Mouse (Mus musculus): ENCODE measurements at regions not wholly inside any gene's neighbourhood (a gene's known extent, or its start where the extent isn't known, plus 50 kb on each side); places are given as distances from the start of the nearest gene placed in this dataset.
A peak's percentile ranks its signal among the peaks of the same experiment; 100 is the strongest.

DNA sequence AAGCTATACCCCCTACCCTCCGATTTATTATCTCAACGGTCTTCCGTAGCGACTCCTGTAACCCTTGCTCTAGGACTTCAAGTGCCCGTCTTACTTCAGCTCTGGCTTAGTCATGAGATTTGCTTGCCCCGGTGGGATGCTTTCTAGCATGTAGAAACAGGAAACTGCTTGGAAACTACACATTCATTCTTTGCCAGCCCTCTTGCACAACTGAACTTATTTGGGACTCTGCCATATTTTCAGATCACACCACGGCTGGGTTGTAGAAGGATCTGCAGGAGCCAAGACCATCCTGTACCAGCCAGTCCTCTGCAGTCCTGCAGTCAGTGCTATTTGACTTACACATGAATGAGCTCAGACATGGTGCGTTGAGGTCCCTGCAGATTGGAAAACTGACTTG, 110.9 kb upstream of the Habp2 start:
- H3K9me3 ChIP-seq (replicated peaks; ENCODE audit: control insufficient read depth, low read length, poor library complexity, severe bottlenecking): no peaks in the 10 kb centered on the region
- H3K4me1 ChIP-seq (ENCODE audit: control insufficient read depth, insufficient read depth, low read length): no peaks in the 10 kb centered on the region
- H3K4me2 ChIP-seq (ENCODE audit: low read length): no peak overlapping the region

GRCm38 (mm10) chr19:56177231-56177745, 109.6 kb upstream of the Habp2 start:
- no peak for ATAC-seq
- Histone ChIP-seq H3K27me3 (ENCODE audit: control insufficient read depth, insufficient read depth, low read depth, low read length) (no peaks in the 10 kb centered on the region), H3K4me1 (ENCODE audit: control insufficient read depth, insufficient read depth, low read length) (no peaks in the 10 kb centered on the region), H3K4me3 (ENCODE audit: low read depth, low read length) (no peak overlapping the region), H3K9ac (ENCODE audit: low read depth, low read length) (no peak overlapping the region), H3K4me2 (ENCODE audit: low read length) (no peak overlapping the region), H3K9me3 (replicated peaks; ENCODE audit: control insufficient read depth, low read length, poor library complexity, severe bottlenecking) (no peaks in the 10 kb centered on the region), H3K36me3 (ENCODE audit: control insufficient read depth, insufficient read depth, low read length) (no peaks in the 10 kb centered on the region), H3K27ac (ENCODE audit: low read length) (no peak overlapping the region)
- WGBS: 64% methylated on average over 12 of the region's 12 CpGs

More for the DNA sequence above, 110.9 kb upstream of the Habp2 start:
- no peak overlapping the region for H3K4me3 ChIP-seq (ENCODE audit: low read depth, low read length)
- no peaks in the 10 kb centered on the region for H3K36me3 ChIP-seq (ENCODE audit: control insufficient read depth, insufficient read depth, low read length)
- 92% methylated on average over 8 of the region's 8 CpGs for WGBS
- no peak for ATAC-seq
- H3K27me3 ChIP-seq (ENCODE audit: control insufficient read depth, insufficient read depth, low read depth, low read length): no peaks in the 10 kb centered on the region
- no peak overlapping the region for H3K9ac ChIP-seq (ENCODE audit: low read depth, low read length)
- no peak overlapping the region for H3K27ac ChIP-seq (ENCODE audit: low read length)

DNA sequence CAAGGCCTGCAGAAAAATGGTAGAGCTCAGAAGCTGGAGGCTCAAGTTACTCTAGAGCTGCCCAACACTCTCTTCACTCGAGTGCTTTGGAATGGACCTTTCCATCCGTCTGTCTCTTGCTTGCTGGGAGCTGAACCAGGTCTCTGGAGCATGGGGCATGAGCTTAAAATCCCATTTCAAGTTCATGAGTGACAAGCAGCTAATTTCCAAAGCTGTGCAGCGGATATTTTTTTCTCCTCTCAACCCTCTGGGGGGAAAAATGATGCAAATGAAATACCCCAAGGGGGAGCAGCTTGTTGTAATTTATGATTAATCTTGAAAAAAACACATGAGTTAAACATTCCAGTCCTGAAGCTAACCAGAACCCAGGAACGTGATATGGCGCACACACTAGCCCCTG, 101.2 kb upstream of the Habp2 start:
- Histone ChIP-seq H3K27me3 (ENCODE audit: control insufficient read depth, insufficient read depth, low read depth, low read length) (no peaks in the 10 kb centered on the region), H3K9ac (ENCODE audit: low read depth, low read length) (no peak overlapping the region), H3K27ac (ENCODE audit: low read length) (no peak overlapping the region), H3K4me1 (ENCODE audit: control insufficient read depth, insufficient read depth, low read length) (0 out of 2 replicates have a peak, but pooled peaks cover 4% of the 10 kb centered on the region), H3K4me3 (ENCODE audit: low read depth, low read length) (no peak overlapping the region), H3K4me2 (ENCODE audit: low read length) (no peak overlapping the region), H3K9me3 (replicated peaks; ENCODE audit: control insufficient read depth, low read length, poor library complexity, severe bottlenecking) (no peaks in the 10 kb centered on the region), H3K36me3 (ENCODE audit: control insufficient read depth, insufficient read depth, low read length) (no peaks in the 10 kb centered on the region)
- no peak for ATAC-seq
- 70% methylated on average over 5 of the region's 5 CpGs for WGBS

- 0 out of 2 replicates have a peak, but pooled peaks cover 4% of the 10 kb centered on the region for H3K4me1 ChIP-seq (ENCODE audit: control insufficient read depth, insufficient read depth, low read length)
- no peaks in the 10 kb centered on the region for H3K36me3 ChIP-seq (ENCODE audit: control insufficient read depth, insufficient read depth, low read length)
- no peak for ATAC-seq
- no peak overlapping the region for H3K9ac ChIP-seq (ENCODE audit: low read depth, low read length)
- no peak overlapping the region for H3K27ac ChIP-seq (ENCODE audit: low read length)
- no peak overlapping the region for H3K4me3 ChIP-seq (ENCODE audit: low read depth, low read length)
- no peaks in the 10 kb centered on the region for H3K27me3 ChIP-seq (ENCODE audit: control insufficient read depth, insufficient read depth, low read depth, low read length)
- WGBS: 100% methylated on average over 1 of the region's 1 CpGs
- no peaks in the 10 kb centered on the region for H3K9me3 ChIP-seq (replicated peaks; ENCODE audit: control insufficient read depth, low read length, poor library complexity, severe bottlenecking)
- H3K4me2 ChIP-seq (ENCODE audit: low read length): no peak overlapping the region
Observed at GRCm38 (mm10) chr19:56189185-56189584, 97.8 kb upstream of the Habp2 start.

DNA sequence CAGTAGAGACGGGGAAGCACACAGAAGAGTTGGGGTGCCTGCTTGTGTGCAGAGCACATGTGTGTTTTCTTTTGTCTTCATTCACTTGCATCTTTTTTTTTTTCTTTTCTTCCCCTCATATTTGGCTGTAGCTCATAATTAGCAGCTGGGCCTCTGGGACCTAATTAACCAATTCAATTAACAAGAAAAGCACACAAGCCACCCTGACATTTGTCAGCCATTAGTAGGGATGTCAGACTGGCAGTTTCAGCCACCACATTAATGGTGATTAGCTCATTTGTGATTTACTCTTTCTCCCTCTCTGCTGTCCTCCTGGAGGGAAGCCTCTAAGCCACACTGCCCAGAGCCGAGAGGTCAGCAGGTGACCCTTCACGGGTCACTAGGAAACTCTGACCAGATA, 96.7 kb upstream of the Habp2 start:
- no peak overlapping the region for H3K9ac ChIP-seq (ENCODE audit: low read depth, low read length)
- H3K4me2 ChIP-seq (ENCODE audit: low read length): no peak overlapping the region
- H3K27ac ChIP-seq (ENCODE audit: low read length): peak overlapping the region; percentile 29; the same call in 1 of the 2 replicates
- H3K9me3 ChIP-seq (replicated peaks; ENCODE audit: control insufficient read depth, low read length, poor library complexity, severe bottlenecking): no peaks in the 10 kb centered on the region
- H3K4me1 ChIP-seq (ENCODE audit: control insufficient read depth, insufficient read depth, low read length): 0 out of 2 replicates have a peak, but pooled peaks cover 4% of the 10 kb centered on the region
- no peaks in the 10 kb centered on the region for H3K27me3 ChIP-seq (ENCODE audit: control insufficient read depth, insufficient read depth, low read depth, low read length)
- no peak for ATAC-seq
- 22% methylated on average over 3 of the region's 3 CpGs for WGBS
- no peak overlapping the region for H3K4me3 ChIP-seq (ENCODE audit: low read depth, low read length)
- H3K36me3 ChIP-seq (ENCODE audit: control insufficient read depth, insufficient read depth, low read length): no peaks in the 10 kb centered on the region

- no peak overlapping the region for H3K4me3 ChIP-seq (ENCODE audit: low read depth, low read length)
- ATAC-seq: no peak
- H3K4me1 ChIP-seq (ENCODE audit: control insufficient read depth, insufficient read depth, low read length): no peaks in the 10 kb centered on the region
- WGBS: 93% methylated on average over 15 of the region's 15 CpGs
- no peaks in the 10 kb centered on the region for H3K27me3 ChIP-seq (ENCODE audit: control insufficient read depth, insufficient read depth, low read depth, low read length)
- H3K4me2 ChIP-seq (ENCODE audit: low read length): no peak overlapping the region
- no peak overlapping the region for H3K9ac ChIP-seq (ENCODE audit: low read depth, low read length)
- no peak overlapping the region for H3K27ac ChIP-seq (ENCODE audit: low read length)
- no peaks in the 10 kb centered on the region for H3K36me3 ChIP-seq (ENCODE audit: control insufficient read depth, insufficient read depth, low read length)
- H3K9me3 ChIP-seq (replicated peaks; ENCODE audit: control insufficient read depth, low read length, poor library complexity, severe bottlenecking): no peaks in the 10 kb centered on the region
Observed at GRCm38 (mm10) chr19:56198474-56199236, 88.3 kb upstream of the Habp2 start.

DNA sequence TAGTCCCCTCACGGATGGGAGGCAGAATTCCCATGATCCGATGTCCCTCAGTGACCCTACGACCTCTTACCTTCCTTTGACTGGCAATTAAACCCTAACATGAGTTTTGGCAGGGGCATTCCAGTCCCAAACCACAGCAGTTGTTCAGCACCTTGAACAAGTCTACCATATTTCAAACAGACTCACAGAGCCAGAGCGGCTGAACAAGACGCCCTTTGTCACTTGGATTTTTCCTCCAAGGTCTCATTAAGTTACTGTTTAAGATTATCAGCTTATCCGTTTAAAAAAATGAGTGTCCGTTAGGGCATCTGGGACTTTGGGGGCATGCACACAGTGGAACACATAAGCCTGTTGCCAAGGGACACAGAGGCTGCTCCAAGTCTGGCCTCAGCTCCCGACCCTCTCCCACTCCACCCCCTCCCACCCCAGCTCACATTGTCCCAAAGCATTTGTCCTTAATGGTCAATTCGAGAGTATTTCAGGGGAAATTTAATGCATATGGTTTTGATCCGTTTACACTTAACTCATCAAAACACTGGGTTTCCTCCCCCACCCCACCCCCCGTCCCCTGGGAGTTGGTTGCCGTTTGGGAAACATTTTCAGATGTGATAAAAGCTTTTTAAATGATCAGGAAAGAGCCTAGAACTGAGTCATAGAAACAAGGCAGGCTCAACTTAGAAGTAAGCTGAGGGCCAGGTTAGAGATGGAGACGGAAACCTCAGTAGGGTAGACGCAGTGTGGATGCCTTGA, 87.4 kb upstream of the Habp2 start:
- Histone ChIP-seq H3K9me3 (replicated peaks; ENCODE audit: control insufficient read depth, low read length, poor library complexity, severe bottlenecking) (no peaks in the 10 kb centered on the region), H3K36me3 (ENCODE audit: control insufficient read depth, insufficient read depth, low read length) (no peaks in the 10 kb centered on the region)

GRCm38 (mm10) chr19:56201007-56201682, 85.8 kb upstream of the Habp2 start:
- Histone ChIP-seq H3K36me3 (ENCODE audit: control insufficient read depth, insufficient read depth, low read length) (no peaks in the 10 kb centered on the region), H3K27ac (ENCODE audit: low read length) (no peak overlapping the region), H3K4me3 (ENCODE audit: low read depth, low read length) (no peak overlapping the region), H3K4me2 (ENCODE audit: low read length) (no peak overlapping the region), H3K27me3 (ENCODE audit: control insufficient read depth, insufficient read depth, low read depth, low read length) (no peaks in the 10 kb centered on the region), H3K9ac (ENCODE audit: low read depth, low read length) (no peak overlapping the region), H3K9me3 (replicated peaks; ENCODE audit: control insufficient read depth, low read length, poor library complexity, severe bottlenecking) (no peaks in the 10 kb centered on the region), H3K4me1 (ENCODE audit: control insufficient read depth, insufficient read depth, low read length) (no peaks in the 10 kb centered on the region)
- WGBS: 87% methylated on average over 9 of the region's 9 CpGs
- ATAC-seq: no peak

More for the DNA sequence above, 87.4 kb upstream of the Habp2 start:
- H3K9ac ChIP-seq (ENCODE audit: low read depth, low read length): no peak overlapping the region
- no peak overlapping the region for H3K4me2 ChIP-seq (ENCODE audit: low read length)
- no peak for ATAC-seq
- H3K4me1 ChIP-seq (ENCODE audit: control insufficient read depth, insufficient read depth, low read length): no peaks in the 10 kb centered on the region
- no peaks in the 10 kb centered on the region for H3K27me3 ChIP-seq (ENCODE audit: control insufficient read depth, insufficient read depth, low read depth, low read length)
- H3K27ac ChIP-seq (ENCODE audit: low read length): no peak overlapping the region
- no peak overlapping the region for H3K4me3 ChIP-seq (ENCODE audit: low read depth, low read length)
- WGBS: 52% methylated on average over 14 of the region's 14 CpGs

Data from midbrain, embryonic 16.5 days (tissue).